Mouse (Mus musculus) layer of hippocampus, postnatal 25 days (tissue): Measurements from ENCODE around the gene Cdx4. TPM values are rescaled to one million over a fixed set of nuclear protein-coding genes. Genes with fewer than 3 reads are reported as not detected.

Experiments
- DNase-seq, 2 experiments: peaks; one replicate each; pipeline ENCODE4 v3.0.0; 2022; ENCODE audit warnings: mixed read lengths in 2 of 2, low spot score in 1 of 2; ENCODE audit errors: extremely low spot score in 1 of 2
- total RNA-seq, 2 experiments: library from RNA; stranded (reverse); gene quantifications; 2 replicates each; pipeline ENCODE4 v1.2.3; 2021

Cdx4 gene
- not detected for total RNA-seq

DNA sequence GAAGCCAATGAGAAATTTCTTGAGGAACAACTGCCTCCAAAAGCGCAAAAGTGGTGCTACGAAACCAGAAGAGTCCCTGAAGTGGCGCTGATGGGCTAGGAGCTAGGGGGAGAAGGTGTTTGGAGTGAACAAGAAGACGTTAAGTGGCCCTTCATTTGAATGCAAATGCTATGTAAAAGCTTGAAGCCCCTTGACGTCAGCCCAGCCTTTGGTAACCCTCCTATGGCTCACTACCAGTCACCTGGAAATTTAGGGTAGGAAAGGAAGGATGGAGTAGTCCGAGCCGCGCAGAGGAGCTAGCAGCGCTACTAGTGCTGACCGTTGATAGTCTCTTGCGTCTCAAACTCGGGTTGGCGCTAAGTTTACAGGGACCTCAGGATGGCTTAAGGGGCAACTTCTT lies at the start of gene Cdx4:
Cdx4 (plus strand) TSS at position 253 of the 400 bp plus-strand sequence.
- DNase-seq = no peak

DNA sequence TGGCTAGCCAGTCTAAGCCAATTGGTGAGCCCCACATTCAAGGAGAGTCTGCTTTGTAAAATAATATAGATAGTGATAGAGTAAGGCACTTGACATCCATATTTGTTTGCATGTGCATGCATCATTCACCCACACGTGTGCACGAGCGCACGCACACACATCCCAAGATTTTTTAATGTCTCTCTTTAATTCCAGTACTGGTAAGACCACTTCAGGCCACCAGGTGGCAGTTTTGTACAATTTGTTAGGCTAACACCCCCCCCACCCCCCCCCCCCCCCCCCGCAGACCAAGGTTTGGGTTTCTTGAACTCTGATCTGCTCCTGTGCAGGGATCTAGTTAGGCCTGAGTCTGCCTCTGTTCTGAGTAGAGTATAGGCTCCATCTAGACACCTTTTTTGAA lies 46.9 kb upstream of the Cdx4 start:
- DNase-seq = peak in 1 of 2 experiments; percentile 41

DNA sequence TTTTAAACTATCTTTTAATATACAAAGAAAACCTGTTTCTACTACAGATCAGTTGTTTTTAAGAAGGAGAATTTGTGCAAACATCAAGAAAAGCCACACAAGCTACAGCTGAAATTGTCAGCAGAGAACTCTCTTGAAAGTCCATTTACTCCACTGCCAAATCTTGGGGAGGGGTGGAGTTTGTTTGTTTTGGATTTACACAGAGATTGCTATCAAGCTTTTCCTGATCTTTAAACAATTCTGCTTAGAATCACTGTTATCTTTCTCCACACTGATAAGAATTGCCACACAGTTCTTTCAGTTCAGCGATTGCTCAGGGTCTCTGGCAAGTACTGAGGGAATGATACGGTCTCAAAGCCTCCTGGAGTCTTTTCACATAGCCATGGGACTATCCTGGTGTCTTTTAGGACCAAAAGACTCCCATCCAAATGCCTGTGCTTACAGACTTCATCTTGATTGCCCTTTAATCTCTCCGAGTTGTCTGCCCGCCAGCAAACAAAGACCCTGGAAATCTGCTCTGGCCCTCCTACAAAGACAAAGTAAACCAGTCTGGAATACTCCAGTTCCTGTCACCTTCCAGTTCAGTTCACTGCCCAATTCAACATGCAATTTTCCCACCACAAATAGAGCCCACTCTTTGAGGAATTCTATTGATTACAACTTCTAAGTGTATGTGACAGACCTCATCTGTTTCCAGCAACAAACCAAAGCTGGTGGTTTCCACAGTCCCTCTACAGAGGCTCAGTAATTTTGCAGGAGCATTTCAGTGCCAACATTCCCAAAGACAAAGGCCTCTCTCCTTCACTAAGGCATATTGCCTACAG lies 34.1 kb upstream of the Cdx4 start:
- DNase-seq = no peak

DNA sequence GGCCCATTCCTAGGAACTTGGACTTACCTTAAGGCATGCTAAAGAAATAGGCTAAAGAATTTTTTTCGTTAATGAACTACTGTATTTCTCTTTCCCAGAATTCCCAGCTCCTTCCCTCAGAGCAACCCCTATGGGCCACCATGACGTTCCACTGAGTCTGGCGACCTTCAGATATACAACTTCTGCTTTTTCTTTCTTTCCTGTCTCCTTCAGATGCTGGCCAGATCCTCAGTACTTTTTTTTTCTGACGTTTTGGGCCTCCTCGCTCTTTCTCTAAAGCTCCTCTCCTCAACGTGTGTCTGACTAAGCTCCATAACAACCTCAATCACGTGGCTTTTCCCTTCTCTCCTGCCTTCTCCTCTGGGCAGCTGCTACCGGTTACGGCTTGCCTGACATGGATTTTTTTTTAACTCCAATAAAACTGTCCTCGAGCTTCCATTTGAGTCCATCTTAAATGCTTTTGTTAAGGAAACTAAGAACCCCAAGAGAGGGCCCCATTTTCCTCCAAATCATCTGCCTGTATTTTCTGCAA lies 33.3 kb upstream of the Cdx4 start:
- no peak for DNase-seq

DNA sequence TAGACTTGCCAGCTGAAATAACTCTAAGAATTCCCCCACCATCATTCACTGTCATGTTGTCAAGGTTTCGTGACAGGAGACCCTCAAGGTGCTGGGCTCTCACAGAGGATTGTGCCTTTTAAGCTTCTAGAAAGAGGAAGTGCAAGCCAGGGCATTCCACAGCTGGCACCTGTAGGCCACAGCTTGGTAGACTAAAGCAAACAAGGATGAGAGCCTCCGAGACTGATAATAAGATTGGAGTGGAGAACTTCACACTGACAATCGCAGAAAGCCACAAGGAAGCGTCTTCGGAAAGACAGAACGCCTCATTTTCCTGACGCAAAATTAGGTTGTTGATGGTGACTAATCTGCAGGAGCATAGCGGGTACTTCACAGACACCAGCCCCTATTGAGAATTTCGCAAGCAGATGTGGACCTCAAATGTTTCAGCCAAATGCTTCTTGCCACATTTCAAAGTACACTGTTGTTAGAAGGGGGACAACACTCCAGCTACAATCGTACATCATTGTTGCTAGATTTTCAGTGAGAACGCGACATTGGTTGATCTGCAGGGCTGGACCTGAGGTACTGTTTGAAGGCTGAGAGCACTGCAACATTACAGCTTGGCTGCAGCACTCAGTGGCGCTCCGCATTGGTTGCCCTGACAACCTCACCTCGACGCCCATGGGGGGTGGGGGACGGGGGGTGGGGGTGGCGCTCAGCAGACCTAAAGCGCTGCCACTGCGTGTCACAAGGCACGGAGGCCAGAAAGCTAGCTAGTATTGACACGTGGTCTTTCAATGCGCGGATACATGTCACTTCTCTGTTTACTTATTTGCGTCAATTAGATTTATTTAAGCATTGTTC lies 32.5 kb upstream of the Cdx4 start:
- DNase-seq = no peak

DNA sequence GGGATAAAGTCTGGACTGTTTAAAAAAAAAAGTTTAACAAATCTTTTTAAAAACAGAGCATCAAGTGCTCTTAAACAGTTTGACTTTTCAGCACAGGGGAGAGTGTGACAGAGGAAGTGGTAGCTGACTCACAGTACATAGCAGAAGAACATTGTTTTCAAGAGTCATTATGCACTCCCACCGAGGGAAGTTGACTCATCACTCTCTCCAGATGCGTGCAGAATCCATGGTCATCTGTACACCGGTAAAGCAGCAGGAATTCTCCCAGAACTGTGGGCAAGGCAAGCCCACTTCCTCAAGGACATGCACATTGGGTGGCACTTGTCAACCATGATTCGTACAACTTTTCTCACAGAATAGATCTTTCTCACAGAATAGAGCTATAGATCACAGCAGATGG lies 22.3 kb upstream of the Cdx4 start:
- DNase-seq = no peak

DNA sequence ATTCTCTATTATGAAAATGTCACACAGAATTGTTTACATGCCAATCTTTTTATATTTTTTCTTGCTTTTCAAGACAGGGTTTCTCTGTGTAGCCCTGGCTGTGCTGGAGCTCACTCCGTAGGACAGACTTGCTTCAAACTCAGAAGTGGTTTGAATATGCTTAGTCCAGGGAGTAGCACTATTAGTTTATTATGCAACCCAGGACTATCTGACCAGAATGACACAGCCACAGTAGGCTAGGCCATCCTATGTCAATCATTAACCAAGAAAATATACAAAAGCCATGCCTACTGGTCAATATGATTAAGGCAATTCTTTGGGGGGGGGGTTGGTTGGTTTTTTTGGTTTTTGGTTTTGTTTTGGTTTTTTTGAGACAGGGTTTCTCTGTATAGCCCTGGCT lies 12.9 kb upstream of the Cdx4 start:
- DNase-seq = no peak

DNA sequence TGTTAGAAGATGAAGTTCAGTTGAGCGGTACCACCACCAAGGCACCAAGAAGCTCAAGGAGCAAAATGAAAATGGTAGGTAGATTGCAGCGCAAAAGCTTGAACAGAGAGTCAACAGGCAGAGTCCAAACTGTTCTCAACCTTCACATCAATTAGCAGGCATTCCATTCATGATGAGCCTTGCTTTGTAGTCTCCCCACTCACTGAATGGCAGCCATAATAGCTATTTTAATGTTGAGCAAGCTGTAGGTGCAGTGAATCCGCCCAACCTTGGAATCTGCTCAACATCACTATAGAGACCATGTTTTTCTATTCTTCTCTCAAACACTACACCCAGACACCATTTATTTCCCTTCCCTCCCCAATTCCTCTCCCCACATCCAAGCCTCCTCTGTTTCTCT lies 9.5 kb upstream of the Cdx4 start:
- no peak for DNase-seq

DNA sequence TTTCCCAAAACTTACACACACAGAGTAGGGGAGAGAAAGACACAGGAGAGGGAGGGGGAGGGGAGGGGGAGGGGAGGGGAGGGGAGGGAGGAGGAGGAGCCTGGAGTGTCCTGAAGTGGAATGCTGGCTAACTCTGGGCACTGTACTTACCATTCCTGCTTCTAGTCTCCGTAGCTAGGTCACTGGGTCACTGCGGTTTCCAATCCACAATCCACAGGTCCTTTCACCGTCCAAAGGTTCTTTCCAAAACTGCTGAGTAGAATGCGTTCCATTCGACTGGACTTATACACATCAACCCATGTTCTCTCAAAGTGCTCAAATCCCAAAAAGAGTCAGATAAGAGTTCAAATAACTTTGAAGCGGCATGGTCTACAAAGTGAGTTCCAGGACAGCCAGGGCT lies 7.1 kb upstream of the Cdx4 start:
- no peak for DNase-seq

DNA sequence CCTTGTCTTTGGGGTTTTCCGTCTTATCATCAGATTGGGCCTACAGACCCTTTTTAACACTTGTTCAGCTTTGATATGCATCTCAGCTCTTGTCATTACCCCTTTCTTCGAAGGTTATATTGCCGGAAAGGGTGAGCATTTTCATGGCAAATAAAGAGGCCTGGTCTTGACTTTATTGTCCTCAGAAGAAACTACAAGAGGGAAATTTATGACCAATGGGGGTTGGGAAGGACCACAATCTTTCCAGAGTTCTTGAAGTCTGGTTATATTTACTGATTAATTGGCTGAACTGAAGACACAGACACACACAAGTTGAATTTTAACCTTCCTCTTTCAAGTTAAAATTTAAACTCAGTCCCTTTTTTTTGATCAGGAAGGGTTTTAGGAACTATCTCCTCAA lies 4.7 kb downstream of the Cdx4 start:
- DNase-seq = no peak

DNA sequence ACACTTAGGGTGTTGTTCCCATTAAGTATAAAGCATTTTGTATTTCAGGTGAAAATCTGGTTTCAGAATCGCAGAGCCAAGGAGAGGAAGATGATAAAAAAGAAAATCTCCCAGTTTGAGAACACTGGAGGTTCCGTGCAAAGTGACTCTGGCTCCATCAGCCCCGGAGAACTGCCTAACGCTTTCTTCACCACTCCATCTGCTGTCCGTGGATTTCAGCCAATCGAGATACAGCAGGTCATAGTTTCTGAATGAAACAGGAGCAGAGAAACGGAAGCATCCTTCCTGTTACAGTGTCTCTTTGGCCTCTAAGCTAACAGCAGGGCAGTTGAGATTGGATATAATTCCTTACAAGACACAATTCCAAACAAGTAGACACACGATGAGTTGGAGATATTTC lies 8.2 kb downstream of the Cdx4 start:
- DNase-seq = no peak

DNA sequence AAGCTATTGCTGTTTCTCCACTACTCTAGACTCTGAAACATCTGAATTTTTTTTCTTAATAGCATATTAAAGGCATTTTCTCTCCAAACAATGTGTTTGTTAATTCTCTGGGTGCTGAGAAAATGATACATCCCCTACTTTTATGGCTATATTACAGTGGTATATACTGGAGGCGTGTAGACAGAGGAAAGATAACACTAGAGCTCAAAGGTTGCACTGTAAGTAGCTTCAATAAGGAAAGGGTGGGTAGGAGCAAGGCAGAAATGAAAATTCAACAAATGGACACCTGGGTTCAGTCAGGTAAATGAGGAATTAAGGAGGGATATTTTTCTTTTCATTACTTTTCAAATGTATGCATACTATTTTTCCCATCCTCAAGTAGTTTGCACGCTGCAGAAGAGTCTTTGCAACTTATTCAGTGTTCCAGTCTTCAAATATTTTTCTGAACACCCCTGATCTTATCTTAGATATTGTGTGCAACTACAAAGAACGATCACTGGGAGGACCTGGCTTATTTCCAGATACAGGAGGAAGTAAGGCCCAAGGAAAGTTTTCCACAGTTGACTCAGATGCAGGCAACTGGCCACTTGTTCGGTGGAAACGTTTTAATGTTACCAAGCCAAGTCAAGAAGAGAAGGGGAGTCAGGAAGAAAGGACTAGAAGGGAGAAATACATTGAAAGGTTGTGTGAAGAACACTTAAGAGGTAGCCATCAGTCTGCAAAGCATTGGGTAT lies 10.1 kb downstream of the Cdx4 start:
- no peak for DNase-seq

DNA sequence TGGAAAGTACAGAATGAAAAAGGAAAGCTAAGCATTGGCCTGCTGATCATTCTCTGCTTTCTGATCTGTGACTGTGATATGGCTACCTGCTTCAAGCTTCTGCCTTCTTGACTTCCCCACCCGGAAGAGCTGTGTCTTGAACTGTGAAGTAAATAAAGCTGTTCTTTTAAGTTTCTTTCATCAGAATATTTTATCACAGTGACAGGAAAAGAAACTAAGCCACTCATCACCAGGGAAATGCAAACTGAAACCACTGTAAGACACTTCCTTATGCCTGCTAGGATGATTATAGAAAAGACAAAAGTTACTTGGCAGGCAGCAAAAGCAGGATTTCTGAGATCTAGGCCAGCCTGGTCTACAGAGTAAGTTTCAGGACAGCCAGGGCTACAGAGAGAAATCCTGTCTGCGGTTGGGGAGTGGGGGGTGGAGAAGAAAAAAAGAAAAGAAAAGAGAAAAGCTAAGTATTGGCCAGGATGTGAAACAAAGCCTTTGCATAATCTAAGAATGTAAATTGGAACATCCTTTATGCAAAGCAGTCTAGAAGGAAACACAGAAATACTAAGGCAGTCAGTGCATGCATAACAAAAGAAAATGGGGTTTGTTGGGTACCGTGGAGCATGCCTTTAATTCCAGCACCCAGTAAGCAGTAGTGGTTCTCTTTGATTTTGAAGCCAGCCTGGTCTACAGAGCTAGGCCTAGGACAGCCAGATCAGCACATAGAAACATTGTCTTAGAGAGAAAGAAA lies 20.3 kb downstream of the Cdx4 start:
- DNase-seq = no peak

DNA sequence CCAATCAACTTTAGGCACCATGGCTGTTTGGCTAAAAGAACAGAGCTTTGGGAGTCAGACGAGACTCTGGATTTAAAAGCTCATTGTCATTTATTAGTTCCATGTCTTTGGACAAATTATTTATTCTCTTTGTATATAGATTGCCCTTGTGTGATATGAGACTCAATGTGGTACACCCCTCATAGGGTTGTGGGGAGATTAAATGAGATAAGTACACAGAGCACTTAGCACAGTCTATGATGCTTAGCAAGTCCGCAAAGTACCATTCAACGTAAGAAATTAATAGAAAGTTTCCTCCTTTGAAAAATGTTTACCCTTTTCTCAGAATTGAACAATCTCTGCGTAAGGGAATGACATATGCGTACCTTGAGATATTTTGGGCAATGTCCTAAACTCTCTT lies 34.6 kb downstream of the Cdx4 start:
- no peak for DNase-seq

DNA sequence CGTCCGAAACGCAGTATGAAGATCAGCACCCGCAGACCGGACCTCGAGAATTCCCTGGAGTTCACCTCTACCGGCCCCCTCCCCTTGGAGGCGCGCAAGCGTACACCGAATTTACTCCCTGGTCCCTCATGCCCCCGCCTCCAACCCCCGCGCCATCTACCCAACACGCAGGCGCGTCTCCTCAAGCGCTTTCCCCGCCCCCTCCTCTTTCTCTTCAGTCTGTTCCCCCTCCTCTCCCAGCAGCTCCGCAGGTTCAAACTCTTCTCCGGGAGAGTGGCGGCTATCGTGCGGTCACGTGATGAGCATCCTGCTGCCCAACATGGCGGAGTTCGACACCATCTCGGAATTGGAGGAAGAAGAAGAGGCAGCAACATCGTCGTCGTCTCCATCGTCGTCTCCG lies 35.1 kb downstream of the Cdx4 start, which contains the start of gene Chic1:
Chic1 (plus strand) TSS at position 190 of the 400 bp plus-strand sequence.
- DNase-seq = peak in 1 of 2 experiments; percentile 64

DNA sequence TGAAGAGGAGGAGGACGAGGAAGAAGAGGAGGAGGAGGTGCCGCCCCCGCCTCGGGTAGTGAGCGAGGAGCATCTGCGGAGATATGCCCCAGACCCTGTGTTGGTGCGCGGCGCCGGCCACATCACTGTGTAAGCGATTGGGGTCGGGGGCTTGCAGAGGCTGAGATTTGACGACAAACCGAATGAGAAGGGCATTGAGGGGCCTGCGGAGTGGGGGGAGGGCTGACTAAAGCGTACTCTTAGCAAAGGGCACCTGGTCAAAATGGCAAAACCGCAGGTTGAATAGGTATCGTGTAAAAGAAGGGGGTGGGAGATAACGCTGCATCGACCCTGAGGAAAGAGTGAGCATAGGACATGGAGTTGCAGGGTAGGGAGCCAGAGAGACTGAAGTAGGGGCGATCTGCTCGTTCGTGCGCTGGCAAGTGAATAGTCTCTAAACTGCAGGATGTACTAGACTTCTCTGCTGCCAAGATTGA lies 35.6 kb downstream of the Cdx4 start:
- peak; percentile 7 to 25 for DNase-seq

DNA sequence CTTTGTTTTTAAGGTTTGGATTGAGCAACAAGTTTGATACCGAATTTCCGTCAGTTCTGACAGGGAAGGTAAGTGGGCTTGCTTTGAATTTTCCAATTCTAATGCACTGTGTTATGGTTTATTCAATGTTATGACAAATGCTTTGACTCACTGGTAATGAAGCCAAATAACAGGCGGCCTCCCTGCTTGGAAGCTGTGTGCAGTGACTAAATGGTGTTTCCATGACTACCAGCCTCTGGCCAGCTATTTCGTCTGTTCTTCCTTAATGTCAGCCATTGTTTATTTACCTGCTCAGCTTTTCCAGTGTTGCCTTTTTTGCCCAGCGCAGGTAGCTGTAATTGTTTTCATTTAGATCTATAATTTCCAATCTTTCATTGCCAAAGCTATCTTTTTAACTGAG lies 45.0 kb downstream of the Cdx4 start:
- DNase-seq = no peak

DNA sequence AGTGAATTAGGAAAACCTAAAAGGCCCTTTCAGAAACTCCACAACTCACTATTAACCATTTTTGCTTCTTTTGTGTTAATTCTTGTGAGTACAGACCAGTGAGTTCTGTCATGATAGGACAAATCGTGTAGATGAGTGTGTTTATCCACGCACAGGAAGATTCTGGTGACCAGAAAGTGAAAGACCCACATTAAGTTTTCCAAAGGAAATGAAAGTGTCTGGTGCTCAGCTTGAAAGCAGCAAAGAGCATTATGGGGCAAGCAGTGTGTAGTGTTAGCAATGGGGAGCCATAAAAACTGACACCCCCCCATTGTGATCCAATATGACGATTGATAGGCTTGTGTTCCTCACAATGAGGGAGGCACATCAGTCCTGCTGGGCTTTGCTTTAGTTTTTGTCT lies 47.5 kb downstream of the Cdx4 start:
- no peak for DNase-seq

DNA sequence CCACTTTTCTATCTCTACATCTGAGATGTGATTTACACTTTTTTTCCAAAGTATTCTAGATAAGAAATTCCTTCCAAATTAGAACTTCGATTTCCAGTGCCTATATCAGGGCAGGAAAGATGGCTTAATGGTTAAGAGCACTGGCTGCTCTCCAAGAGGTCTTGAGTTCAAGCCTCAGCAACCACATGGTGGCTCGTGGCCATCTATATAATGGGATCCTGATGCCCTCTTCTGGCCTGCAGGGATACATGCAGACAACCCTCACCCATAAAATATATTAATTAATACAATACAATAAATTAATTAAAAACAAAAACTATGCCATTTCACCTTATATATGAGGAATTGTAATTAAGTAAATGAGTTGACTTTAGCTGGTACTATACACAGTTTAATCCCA lies 50.0 kb downstream of the Cdx4 start:
- no peak for DNase-seq

DNA sequence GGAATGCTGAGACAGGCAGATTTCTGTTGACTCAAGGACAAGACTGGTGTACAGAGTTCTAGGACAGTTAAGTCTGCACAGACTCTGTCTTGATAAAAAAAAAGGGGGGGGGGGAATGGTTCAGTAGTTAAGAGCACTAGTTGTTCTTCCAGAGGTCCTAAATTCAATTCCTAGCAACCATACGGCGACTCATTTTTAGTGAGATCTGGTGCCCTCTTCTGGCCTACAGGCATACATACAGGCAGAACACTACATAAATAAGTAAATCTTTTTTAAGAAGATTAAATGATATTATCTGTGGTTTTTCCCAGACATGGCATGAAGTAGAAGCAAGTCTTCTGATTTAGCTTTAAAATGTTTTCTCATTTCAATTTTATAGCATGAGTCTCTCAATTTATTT lies 50.4 kb downstream of the Cdx4 start:
- DNase-seq = no peak
